Mouse (Mus musculus) CH12.LX (cell line): ENCODE measurements around the gene Clpsl2.
A peak's percentile ranks its signal among the peaks of the same experiment; 100 is the strongest.

Source experiments
- CTCF ChIP-seq, 2 experiments: IDR thresholded peaks in 1 of 2; conservative IDR thresholded peaks in 1 of 2; 2 replicates each; pipeline ENCODE4 v1.5.1; 2011 to 2012; ENCODE audit warnings: low read depth in 2 of 2, low read length in 2 of 2, improper control_type of control experiment in 1 of 2, inconsistent platforms in 1 of 2, mild to moderate bottlenecking in 1 of 2, moderate library complexity in 1 of 2
- EP300 ChIP-seq: IDR thresholded peaks from 2 replicates; pipeline ENCODE4 v1.6.1; 2011; ENCODE audit warnings: low read length, improper control_type of control experiment
- JUND ChIP-seq: conservative IDR thresholded peaks from 2 replicates; pipeline ENCODE4 v1.6.1; 2011; ENCODE audit warnings: low read depth, low read length, improper control_type of control experiment
- POLR2A ChIP-seq: IDR thresholded peaks from 2 replicates; pipeline ENCODE4 v1.6.1; 2011; ENCODE audit warnings: low read depth, mild to moderate bottlenecking, improper control_type of control experiment, low read length
- RCOR1 ChIP-seq: conservative IDR thresholded peaks from 2 replicates; pipeline ENCODE4 v1.6.1; 2012; ENCODE audit warnings: low read depth, mild to moderate bottlenecking, inconsistent platforms, low read length, improper control_type of control experiment
- SMC3 ChIP-seq: IDR thresholded peaks from 2 replicates; pipeline ENCODE4 v1.6.1; 2011; ENCODE audit warnings: low read depth, low read length, improper control_type of control experiment
- TCF12 ChIP-seq: IDR thresholded peaks from 2 replicates; pipeline ENCODE4 v1.6.1; 2014; ENCODE audit warnings: low read depth, mild to moderate bottlenecking, inconsistent platforms, low read length, improper control_type of control experiment
- ZNF384 ChIP-seq: IDR thresholded peaks from 2 replicates; pipeline ENCODE4 v1.6.1; 2012; ENCODE audit warnings: low read depth, low read length, improper control_type of control experiment, inconsistent platforms

GRCm38 (mm10) chr17:28522623-28523354, 26.4 kb upstream of the Clpsl2 start:
- TF ChIP-seq TCF12 = no peak
- TF ChIP-seq CTCF (conservative IDR thresholded peaks at IDR 0.05 in 1 of 2, IDR thresholded peaks at IDR 0.05 in 1 of 2; ENCODE audit: low read depth in 2 of 2, low read length in 2 of 2) = no peak
- no peak for TF ChIP-seq EP300
- TF ChIP-seq POLR2A = peak; percentile 63
- no peak for TF ChIP-seq RCOR1
- no peak for TF ChIP-seq ZNF384
- TF ChIP-seq JUND = no peak
- TF ChIP-seq SMC3 = no peak
